Mouse (Mus musculus) layer of hippocampus, adult 2 months (tissue): ENCODE data around the gene Malrd1. TPM values are rescaled to one million over a fixed set of nuclear protein-coding genes. Genes with fewer than 3 reads are reported as not detected.

ENCODE experiments used
- DNase-seq, 2 experiments: peaks; one replicate each; pipeline ENCODE4 v3.0.0; 2022; ENCODE audit warnings: low spot score in 2 of 2
- H3K27ac ChIP-seq: fragments of 200-600 bp; 2 replicates; pipeline ENCODE4 v1.8.1; 2022
- H3K4me3 ChIP-seq: fragments of 200-600 bp; 2 replicates; pipeline ENCODE4 v1.8.1; 2022; ENCODE audit warnings: mild to moderate bottlenecking
- CTCF ChIP-seq: fragments of 200-600 bp; conservative IDR thresholded peaks from 2 replicates; pipeline ENCODE4 v1.8.1; 2022; ENCODE audit warnings: antibody characterized with exemption, mild to moderate bottlenecking, moderate library complexity
- total RNA-seq, 2 experiments: library from RNA; stranded (reverse); gene quantifications; 2 replicates each; pipeline ENCODE4 v1.2.3; 2021

The Malrd1 gene
- total RNA-seq, 2 experiments from 2014 or later = not detected

DNA sequence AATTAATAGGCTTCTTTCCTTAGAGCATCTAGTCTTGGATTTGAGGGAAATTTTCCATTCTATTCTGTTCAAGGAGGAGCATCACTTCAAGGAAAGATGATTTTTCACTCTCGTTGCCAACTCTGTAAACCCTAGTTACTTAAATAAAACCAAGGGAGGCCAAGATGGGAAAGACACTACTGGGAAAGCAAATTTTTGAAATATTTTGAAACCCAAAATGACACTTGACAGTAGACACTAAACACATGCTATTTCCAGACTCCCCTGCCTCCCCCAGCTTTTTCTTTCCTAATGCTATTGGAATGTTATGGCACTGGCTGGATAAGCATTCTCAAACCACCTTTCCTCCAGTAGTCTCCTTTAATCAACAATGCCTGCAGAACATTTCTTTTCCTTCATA, 621.7 kb downstream of the Malrd1 start:
- no peak for TF ChIP-seq CTCF
- Histone ChIP-seq H3K27ac (no peak overlapping the region), H3K4me3 (no peak overlapping the region)
- DNase-seq = no peak

DNA sequence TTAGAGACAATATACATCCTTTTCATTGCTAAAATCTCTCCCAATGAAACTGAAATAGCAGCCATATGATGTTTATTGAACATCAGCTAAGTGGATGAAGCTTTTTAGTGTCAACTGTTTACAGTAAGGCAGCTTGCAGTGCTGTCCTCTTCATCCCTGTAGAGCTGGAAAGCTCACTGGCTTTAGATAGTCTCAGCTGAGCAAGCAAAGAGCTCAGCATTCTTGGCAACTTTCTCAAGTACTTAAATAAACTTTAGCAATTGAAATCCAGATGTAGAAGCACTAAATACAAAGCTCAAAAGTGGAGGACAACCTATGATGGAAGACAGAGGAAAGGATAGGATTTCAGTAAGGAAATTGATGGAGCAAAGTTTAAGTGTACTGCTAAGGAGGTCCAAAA, 626.3 kb downstream of the Malrd1 start:
- Histone ChIP-seq H3K27ac (no peak overlapping the region), H3K4me3 (no peak overlapping the region)
- no peak for DNase-seq
- TF ChIP-seq CTCF = no peak

DNA sequence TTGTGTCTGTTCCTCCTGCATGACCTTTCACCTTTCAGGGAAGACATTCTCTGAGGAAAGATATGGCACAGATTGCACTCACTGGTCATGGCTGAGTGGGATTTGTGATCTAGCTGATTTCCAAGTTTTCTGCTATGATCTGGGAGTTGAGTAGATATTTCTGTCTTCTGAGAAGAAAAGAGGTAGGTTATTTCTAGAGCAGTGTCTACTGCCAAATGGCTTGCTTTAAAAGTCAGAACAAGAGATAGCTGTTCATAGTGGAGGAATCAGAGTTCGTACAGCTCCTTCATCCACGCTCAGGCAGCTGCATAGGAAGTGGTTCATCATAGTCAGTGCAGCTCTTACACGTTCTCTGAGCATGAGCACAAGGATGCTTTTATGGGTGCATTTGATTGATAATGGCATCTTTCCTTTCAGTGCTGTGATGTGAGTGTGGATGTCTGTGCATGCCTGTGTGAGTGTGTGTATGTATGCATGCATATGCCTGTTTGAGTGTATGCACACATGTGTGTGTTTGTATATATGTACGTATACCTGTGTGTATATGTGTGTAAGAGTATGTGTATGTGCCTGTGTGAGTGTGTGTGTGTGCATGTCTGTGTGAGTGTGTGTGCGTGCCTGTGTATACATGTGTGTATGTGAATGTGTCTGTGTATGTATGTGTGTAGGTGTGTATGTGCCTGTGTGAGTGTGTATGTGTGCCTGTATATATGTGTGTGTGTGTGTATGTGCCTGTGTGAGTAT, 637.1 kb downstream of the Malrd1 start:
- no peak for TF ChIP-seq CTCF
- Histone ChIP-seq H3K27ac (no peak overlapping the region), H3K4me3 (no peak overlapping the region)
- DNase-seq = peak in 1 of 2 experiments; percentile 1

DNA sequence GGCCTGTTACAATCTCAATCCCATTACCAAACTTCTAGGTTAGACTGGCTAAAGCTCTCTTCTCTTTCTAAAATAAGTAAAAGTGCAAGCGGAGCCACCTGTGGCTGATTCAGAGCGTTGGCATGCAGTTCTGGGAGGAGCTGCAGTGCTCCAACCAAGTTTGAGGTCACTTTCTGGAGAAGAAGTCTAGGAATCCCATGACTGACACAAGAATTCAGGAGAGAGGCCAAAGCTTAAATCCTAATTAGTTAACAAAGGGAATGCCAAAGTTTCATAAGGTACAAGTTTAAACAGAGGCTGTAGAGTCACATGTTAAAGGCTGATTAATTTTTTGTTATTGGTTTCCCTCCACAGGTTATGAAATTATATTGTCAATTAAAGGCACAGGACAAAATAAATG, 642.3 kb downstream of the Malrd1 start:
- no peak for DNase-seq
- Histone ChIP-seq H3K27ac (no peak overlapping the region), H3K4me3 (no peak overlapping the region)
- no peak for TF ChIP-seq CTCF

DNA sequence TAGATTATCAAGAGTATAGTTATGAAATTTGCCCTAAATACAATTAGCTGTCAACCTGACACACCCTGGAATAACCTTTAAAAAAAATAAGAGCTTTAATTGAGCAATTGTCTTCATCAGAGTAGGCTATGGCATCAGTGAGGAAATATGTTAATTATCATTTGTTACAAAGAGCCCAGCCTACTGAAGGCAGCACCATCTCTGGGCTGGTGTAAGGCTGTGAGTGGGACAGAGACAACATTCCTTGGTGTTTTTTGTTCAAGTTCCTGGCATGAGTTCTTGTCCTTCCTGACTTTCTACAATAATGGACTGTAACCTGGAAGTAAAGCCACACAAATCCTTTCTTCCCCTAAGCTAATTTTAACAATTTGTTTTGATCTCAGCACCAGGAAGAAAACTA, 645.8 kb downstream of the Malrd1 start:
- TF ChIP-seq CTCF = no peak
- H3K4me3 ChIP-seq = no peak overlapping the region
- DNase-seq = no peak
- no peak overlapping the region for H3K27ac ChIP-seq

DNA sequence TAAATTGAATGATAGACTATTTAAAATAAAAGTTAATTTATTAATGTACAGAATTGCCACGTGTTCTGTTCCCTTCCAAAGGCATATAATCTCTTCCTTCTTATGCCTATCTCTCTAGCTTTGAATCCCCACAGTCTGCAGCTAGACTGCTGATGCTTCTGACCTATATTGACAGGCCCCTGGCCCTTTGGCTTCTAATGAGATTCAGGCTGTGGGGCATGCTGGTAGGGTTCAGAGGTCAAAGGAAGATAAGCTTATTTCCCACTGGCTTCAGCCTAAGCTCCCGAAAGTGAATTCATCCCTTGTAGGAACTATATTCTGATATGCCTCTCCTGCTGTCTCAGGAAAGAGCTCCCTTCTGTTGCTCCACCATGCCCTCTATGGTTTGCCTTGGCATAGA, 647.1 kb downstream of the Malrd1 start:
- Histone ChIP-seq H3K4me3 (no peak overlapping the region), H3K27ac (no peak overlapping the region)
- TF ChIP-seq CTCF = no peak
- DNase-seq = no peak

DNA sequence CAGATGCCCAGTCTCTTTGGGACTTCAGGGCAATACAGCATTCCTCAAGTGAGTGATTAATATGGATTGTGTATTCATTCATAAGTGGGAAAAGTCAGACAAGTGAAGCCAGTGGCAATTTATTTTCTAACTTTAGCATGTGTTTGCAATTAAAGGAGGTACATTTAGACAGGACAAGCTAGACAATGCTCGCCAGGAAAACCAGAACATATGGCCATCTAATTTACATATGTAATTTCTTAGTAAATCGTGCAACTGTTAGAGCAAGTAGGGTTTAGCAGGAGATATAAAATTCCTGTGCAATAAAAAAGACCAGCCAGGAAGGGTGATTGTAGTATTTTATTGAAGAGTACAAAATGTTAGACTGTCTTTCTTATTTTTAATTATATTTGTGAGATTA, 655.9 kb downstream of the Malrd1 start:
- no peak for DNase-seq
- no peak for TF ChIP-seq CTCF
- Histone ChIP-seq H3K27ac (no peak overlapping the region), H3K4me3 (no peak overlapping the region)

DNA sequence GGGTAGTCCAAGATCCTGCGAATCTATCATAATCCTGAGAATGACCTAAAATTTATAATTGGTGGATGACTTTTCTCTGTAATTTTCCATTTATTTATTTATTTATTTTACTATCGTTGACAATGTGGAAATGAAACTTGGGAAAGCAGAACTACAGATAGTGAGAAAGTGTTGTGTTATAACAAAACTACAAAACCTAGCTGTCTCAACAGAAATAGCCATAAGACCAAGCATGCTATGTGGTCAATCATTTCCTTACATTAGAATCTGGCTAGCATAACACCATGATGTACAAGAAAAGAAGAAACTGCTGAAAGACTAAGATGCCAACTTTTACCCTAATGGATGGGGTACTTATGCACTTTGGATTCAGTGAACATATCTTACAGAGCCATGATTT, 656.9 kb downstream of the Malrd1 start:
- TF ChIP-seq CTCF = no peak
- Histone ChIP-seq H3K4me3 (no peak overlapping the region), H3K27ac (no peak overlapping the region)
- DNase-seq = no peak

DNA sequence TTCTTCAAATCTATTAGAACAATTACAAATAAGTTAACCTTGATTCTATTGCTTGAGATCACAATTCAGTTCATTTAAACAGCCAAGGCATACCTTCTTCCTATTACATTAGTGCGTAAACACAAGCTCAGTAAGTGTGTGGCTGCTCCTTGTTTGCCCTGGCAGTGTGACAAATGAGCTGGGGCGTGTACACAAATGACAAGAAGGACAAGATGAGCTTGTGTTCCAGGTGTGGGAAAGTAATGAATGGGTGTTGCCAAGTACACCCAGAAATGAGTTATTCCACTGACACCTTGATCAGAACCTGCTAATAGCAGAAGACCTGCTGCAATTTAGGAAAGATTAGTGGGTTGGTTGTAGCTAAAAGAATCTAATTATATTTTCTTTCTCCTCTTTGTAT, 683.7 kb downstream of the Malrd1 start:
- TF ChIP-seq CTCF = no peak
- DNase-seq = no peak
- Histone ChIP-seq H3K4me3 (no peak overlapping the region), H3K27ac (no peak overlapping the region)

DNA sequence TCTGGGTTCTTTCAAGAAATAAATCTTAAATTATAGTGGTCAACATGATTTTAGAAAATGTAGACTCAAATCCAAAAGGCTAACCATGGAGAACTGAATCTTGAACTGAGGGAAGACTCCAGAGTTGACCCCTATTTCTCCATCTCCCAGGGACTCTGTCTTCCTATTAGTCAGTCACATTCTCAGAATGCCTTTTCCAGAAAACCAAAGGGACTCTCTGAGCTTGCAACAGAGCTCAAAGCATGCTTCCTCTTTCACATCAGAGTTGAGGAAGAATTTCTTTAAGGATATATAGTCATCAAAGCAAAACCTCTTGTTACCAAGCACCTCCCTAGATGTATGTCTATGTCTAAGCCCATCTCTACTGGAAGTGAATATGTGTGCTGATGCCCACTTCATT, 686.5 kb downstream of the Malrd1 start:
- H3K27ac ChIP-seq = no peak overlapping the region
- TF ChIP-seq CTCF = no peak
- no peak for DNase-seq
- no peak overlapping the region for H3K4me3 ChIP-seq

DNA sequence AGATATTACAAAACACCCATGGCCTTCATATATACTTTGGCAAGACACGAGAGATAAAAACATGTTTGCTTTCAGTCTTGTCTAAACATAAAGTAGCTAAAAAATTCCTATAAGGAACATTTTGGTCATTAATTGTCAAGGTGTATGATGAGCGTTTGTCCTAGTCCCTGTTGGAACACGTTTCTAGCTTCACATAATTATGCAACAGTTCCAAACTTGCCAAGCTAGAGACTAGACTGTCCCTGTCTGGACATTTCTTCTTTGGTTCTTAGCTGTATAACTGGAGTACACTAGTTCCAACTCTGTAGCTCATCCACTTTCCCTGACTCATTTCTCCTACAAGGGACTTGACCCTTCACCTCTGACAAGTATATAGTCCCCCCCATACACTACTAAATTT, 687.8 kb downstream of the Malrd1 start:
- TF ChIP-seq CTCF = no peak
- Histone ChIP-seq H3K27ac (no peak overlapping the region), H3K4me3 (no peak overlapping the region)
- DNase-seq = no peak

DNA sequence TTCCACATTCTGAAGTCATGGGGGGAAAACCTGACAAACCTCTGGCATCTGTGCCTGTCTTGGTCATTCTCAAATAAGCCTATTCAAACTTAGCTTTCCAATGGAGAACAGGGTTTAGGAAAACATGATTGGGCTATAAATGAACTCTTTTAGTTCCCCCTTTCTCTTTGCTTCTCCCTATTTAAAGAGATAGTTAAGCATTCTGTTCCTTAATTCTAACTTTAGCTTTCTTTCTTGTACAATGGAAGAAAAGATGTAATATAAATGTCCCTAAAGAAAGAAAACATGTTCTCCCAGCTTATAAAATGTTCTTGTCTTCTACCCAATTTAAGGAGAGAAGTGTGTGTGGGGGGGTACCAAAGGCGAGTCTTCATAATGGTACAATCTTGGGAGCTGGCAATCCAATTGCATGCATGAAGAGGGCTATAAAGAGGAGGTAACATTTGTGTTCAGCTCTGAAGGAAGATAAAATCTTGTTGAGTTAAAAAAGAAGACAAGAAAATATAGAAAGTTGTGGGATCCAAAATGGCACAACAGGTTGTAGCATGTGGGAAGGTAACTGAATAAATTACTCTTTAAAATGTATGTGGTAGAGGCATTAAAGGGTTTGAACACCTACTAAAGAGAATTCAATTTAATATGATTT, 702.0 kb downstream of the Malrd1 start:
- no peak overlapping the region for H3K4me3 ChIP-seq
- H3K27ac ChIP-seq = no peak overlapping the region
- no peak for DNase-seq
- TF ChIP-seq CTCF = no peak

DNA sequence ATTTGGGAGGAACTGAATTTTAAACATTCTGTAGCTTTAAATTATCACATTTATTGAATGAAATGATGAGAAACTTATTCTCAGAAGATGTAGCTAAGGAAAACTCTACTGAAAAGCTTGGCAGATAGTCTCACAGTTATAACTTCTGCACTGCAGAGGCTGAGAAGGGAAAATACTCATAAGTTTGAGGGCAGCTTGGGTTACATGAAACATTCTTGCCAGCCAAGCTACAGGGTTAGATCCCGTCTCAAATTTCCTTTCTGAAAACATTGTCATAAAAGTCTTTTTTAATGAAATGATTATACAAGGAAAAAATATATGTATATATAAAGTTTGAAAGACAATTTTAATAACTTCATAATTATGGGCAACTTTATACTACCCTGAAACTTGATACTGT, 714.6 kb downstream of the Malrd1 start:
- TF ChIP-seq CTCF = no peak
- Histone ChIP-seq H3K4me3 (no peak overlapping the region), H3K27ac (no peak overlapping the region)
- DNase-seq = no peak

DNA sequence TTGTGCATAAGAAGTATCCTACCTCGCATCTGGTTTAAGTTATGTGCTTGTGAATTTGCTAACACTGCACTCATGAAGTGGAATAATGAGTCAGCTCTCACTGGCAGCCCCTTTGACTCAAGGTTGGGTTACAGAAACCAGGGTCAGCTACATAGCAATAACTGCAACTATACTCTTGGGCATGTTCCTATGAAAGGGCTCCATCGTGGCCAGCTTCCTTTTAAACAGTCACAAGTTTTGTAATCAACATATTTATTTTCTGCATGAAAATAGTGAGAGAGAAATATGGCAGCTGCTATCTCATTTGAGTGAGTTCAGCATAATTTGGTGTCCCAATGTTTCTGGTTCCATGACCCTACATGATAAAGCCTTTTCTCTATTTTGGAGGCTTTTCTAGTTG, 716.8 kb downstream of the Malrd1 start:
- DNase-seq = no peak
- Histone ChIP-seq H3K4me3 (no peak overlapping the region), H3K27ac (no peak overlapping the region)
- TF ChIP-seq CTCF = no peak

DNA sequence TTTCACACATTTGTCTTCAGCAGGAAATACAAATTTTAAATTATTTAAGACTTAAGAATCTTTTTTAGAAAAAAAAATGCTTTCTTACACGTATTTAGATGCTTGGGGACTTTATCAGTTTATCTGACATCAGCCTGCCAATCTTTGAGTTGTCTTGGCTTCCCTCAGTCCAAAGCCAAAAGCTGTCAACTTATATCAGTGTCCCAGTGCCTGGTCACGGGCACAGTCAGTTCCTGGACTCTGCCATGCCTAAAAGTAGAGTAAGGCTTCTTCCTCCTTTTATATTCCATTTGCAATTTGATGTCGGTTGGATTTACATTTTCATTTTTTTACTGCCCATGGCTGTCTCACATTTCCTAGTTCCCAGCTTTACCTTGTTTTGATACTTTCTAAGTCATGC, 722.6 kb downstream of the Malrd1 start:
- TF ChIP-seq CTCF = no peak
- Histone ChIP-seq H3K4me3 (no peak overlapping the region), H3K27ac (no peak overlapping the region)
- no peak for DNase-seq
